Mouse (Mus musculus) mouse trophoblast stem cell (cell line): ENCODE measurements around the gene Sema3c.

Source experiments
- in situ Hi-C, 2 experiments: fragments of 300-500 bp; cut with MseI, MboI; formaldehyde crosslinking; loops; 2 replicates in 1 of 2; 3 replicates in 1 of 2; pipeline ENCODE4 v1.15.1; 2025

Sema3c gene

GRCm38 (mm10) chr5:17647643-17648226 lies 73.7 kb downstream of the Sema3c start:
- in situ Hi-C loops: no loop called here

GRCm38 (mm10) chr5:17648865-17649542 lies 74.9 kb downstream of the Sema3c start:
- in situ Hi-C loops: no loop called here

GRCm38 (mm10) chr5:17661223-17661622 lies 87.1 kb downstream of the Sema3c start:
- in situ Hi-C loops: no loop called here

GRCm38 (mm10) chr5:17671356-17671755 lies 97.3 kb downstream of the Sema3c start:
- in situ Hi-C loops: no loop called here

GRCm38 (mm10) chr5:17680862-17681261 lies 106.8 kb downstream of the Sema3c start:
- in situ Hi-C loops: no loop called here

DNA sequence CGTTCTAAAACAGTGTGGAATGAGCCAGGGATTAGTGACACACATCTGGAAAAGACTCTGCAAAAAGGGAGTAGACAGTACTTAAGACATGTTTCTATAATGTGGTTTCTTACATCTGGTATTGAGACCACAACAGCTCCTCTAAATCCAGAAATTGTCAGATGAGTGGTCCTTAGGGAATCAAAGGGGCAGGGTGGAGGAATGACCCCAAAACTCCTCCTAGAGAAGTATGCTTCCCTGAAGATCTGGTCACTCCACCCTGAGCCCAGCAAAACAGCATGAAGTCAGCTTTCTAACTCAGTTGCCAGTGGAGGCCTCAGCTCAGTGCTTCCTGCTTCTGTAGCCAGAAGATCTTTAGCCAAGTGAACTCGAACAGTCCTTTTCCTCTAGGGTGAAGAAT lies 115.0 kb downstream of the Sema3c start:
- in situ Hi-C loops: no loop called here

GRCm38 (mm10) chr5:17689604-17690003 lies 115.5 kb downstream of the Sema3c start:
- in situ Hi-C loops: no loop called here

DNA sequence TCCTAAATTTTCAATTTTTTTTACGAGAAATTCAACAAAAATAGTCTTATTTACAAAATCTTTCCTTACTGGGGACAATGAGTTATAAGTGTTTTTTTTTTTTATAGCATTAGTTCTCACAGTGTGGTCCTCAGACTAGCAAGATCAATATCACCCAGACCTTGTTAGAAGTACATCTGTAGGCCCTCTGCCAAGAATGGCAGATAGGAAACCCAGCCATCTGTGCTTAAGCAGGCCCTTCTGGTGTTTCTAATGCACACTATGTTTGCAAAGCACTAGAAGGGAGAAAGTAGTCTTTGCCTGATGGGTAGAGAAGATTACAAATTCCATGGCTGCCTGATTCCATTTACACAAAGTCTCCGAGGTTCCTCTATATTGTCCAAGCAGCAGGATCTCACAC lies 121.3 kb downstream of the Sema3c start:
- in situ Hi-C loops: no loop called here

- in situ Hi-C loops: no loop called here
These were observed 124.8 kb downstream of the Sema3c start for GRCm38 (mm10) chr5:17698905-17699304.

DNA sequence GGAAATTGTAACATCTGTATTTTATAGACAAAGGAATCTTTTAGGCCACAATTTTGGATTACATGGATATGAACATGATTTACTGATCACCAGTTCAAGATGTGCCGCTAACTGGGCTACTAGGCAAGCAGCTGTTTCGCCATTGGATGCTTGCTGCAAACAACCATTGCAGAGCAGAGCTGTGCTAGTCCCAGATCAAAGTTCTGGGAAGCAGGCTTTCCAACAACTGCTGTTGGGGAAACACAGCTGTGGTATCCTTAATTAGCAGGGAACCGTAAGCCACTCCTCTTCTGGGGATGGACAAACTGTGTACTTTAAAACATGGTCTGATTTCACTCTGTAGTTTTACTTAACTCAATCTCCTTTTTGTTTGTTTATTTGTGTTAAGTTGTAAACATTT lies 130.1 kb downstream of the Sema3c start:
- in situ Hi-C loops: no loop called here

GRCm38 (mm10) chr5:17707086-17707485 lies 133.0 kb downstream of the Sema3c start:
- in situ Hi-C loops: no loop called here

DNA sequence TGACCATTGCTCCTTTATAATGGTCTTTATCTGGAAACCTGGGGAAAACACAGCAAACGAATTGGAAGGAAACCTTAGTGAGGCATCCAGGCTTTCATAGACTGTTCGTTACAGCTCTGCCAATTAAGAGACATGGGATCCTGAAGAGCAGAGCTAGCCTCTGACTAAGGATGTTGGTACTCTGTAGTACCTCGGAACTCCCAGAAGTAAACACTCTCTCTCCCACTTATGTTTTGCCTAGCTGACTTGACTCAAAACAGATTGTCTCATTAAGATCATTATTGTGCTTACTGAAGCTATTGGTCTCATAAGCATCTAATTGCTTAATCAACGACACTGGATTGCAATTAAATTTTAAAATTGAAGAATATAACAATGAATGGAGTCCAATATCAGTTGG lies 138.3 kb downstream of the Sema3c start:
- in situ Hi-C loops: no loop called here

GRCm38 (mm10) chr5:17715206-17715605 lies 141.1 kb downstream of the Sema3c start:
- in situ Hi-C loops: no loop called here

DNA sequence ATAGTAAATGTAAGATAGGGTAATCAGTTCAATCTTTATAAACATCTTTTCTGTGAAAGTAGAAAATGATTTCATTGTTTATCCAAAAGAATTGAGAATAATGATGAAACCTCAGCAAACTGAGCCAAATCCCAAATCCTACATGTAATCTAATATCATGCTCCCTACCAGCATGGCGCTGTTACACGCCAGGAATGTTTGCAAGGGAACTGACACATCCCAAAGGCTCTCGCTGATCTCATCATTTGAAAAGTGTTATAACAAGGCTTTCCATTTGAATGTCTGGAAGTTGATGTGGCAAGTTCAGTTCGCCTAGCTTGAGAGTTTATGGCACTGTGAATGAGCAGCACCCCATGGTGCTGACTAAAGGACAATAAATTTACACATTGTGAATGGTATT lies 145.9 kb downstream of the Sema3c start:
- in situ Hi-C loops: no loop called here

DNA sequence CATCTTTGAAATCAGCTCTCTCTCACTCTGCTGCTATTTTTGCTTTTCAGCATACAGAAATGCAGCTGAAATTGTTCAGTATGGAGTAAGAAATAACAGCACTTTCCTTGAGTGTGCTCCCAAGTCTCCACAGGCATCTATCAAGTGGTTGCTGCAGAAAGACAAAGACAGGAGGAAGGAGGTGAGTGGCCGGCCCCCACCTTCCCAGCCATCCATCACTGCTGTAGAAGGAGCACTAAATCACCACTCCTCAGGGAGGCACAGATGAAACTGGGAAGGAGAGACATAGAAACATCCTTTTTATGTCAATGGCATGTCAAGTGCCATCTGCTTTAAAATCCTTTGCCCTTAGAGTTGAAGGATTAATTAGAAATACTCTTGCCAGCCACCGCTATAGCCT lies 149.9 kb downstream of the Sema3c start:
- in situ Hi-C loops: no loop called here

DNA sequence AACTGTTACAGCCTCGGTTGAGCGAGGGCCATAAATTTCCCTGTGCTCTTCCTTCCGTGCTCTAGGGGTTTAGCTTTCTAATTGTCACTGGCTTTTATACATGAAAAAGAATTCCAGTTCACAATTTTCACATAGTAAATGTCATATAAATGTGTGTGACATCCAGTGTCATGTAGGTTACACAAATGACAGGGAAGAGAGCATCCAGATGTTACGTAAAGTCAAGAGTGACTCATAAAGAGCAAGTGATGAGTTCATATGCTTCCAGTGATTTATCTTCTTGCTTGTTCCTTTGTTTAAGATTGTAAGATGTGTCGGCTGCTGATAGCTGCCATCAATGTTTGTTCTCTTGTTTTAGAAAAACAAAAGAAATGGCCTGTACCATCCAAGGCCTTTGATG lies 154.0 kb downstream of the Sema3c start:
- in situ Hi-C loops: no loop called here

DNA sequence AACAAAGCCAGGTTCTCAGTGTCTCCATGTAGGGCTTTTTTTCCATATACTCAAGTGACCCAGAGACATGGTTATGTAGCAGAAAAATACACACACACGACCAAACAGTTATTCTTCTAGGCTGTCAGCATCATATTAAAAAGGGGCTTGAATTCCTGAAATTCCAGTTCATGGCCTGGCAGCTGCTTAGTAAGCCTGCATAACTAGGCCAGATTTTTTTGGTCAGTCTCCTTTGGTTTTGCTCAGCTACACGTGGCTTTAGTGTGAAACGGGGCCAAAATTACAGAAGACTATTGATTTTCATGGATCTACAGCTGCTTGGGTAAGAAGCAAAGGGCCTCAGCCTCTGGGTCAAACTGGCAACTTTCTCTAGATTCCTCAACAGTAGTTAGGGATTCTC lies 165.7 kb downstream of the Sema3c start:
- in situ Hi-C loops: no loop called here

- in situ Hi-C loops: no loop called here
These were observed 172.4 kb downstream of the Sema3c start for GRCm38 (mm10) chr5:17746520-17746919.

DNA sequence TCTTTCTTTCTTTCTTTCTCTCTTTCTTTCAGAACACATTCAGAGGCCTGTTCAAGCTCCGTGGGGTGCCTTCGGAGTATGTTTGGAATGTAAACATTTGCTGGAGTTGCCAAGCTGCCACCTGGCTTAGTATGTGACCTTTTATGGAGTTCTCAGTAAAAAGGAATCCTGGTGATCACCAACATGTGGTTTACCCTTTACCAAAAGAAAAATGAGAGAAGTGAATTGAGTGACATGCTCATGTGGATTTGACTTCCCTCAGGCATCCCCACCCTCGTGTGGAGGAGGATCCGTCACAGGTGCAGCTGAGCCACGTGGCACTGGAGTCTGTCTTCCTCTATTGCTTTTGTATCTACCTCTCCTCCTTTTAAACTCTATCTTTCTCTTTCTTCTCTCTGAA lies 173.1 kb downstream of the Sema3c start:
- in situ Hi-C loops: no loop called here

- in situ Hi-C loops: no loop called here
These were observed 174.2 kb downstream of the Sema3c start for GRCm38 (mm10) chr5:17748293-17748692.

- in situ Hi-C loops: loop anchor here in 1 of 2 experiments (25.0 kb wide), 1 partner anchor 791 kb away; no protein-coding TSS in a partner anchor
These were observed 179.5 kb downstream of the Sema3c start for GRCm38 (mm10) chr5:17753471-17754005.

DNA sequence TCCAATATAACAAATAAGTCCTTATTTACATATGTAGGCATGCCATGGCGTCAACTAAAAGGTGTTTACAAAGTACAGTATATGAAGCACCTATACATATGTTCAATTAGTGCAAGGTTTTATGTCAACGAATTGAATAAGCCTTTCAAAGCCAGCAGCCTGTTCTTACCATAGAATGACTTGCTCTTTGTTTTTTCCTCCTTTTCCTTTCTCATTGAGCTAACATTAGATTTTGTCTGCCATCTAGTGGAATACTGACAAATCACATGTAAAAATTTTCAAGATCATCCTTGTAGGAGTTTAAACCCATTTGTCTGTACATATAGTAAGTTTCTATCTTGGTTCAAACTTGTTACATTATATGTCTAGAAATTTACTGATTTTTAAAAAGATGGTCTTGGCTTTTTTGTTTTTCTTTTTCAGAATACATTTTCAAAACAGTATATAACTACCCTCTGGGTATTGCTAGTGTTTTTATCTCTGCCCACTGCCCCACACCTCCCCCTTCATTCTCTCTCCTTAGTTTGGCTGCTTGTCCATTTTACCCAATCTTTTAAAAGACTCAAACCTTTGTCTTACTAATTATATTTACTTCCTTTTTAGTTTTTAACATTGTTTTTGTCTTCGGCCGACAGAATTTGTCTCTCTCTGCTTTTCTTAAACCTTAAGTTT lies 192.1 kb downstream of the Sema3c start:
- in situ Hi-C loops: loop anchor here (10.0 to 25.0 kb wide), 2 partner anchors 804 to 831 kb away; no protein-coding TSS in a partner anchor

GRCm38 (mm10) chr5:17770328-17770727 lies 196.2 kb downstream of the Sema3c start:
- in situ Hi-C loops: loop anchor here in 1 of 2 experiments (25.0 kb wide), 1 partner anchor 808 kb away; no protein-coding TSS in a partner anchor
